Mouse (Mus musculus): ENCODE results near the gene Rhbdd2. TPM values are rescaled to one million over a fixed set of nuclear protein-coding genes. Genes with fewer than 3 reads are reported as not detected.

Rhbdd2 gene
- total RNA-seq, 1 experiment from 2014 or later = 3.2 TPM

- no peak for ATAC-seq (replicated peaks; ENCODE audit: insufficient number of reproducible peaks, low FRiP score, low TSS enrichment, poor library complexity, severe bottlenecking)
Measured at GRCm38 (mm10) chr5:135642686-135643551, 10.5 kb downstream of the Rhbdd2 start.

GRCm38 (mm10) chr5:135643552-135643842 is 11.1 kb downstream of the Rhbdd2 start:
- ATAC-seq (replicated peaks; ENCODE audit: insufficient number of reproducible peaks, low FRiP score, low TSS enrichment, poor library complexity, severe bottlenecking) = no peak

- no peak for ATAC-seq (replicated peaks; ENCODE audit: insufficient number of reproducible peaks, low FRiP score, low TSS enrichment, poor library complexity, severe bottlenecking)
Measured at GRCm38 (mm10) chr5:135643869-135644268, 11.5 kb downstream of the Rhbdd2 start.

GRCm38 (mm10) chr5:135645330-135645729 is 12.9 kb downstream of the Rhbdd2 start:
- no peak for ATAC-seq (replicated peaks; ENCODE audit: insufficient number of reproducible peaks, low FRiP score, low TSS enrichment, poor library complexity, severe bottlenecking)

GRCm38 (mm10) chr5:135646038-135646437 is 13.6 kb downstream of the Rhbdd2 start:
- ATAC-seq (replicated peaks; ENCODE audit: insufficient number of reproducible peaks, low FRiP score, low TSS enrichment, poor library complexity, severe bottlenecking) = no peak

- no peak for ATAC-seq (replicated peaks; ENCODE audit: insufficient number of reproducible peaks, low FRiP score, low TSS enrichment, poor library complexity, severe bottlenecking)
Measured at GRCm38 (mm10) chr5:135648461-135649308, 16.3 kb downstream of the Rhbdd2 start.

GRCm38 (mm10) chr5:135649309-135649633 is 16.9 kb downstream of the Rhbdd2 start:
- ATAC-seq (replicated peaks; ENCODE audit: insufficient number of reproducible peaks, low FRiP score, low TSS enrichment, poor library complexity, severe bottlenecking) = no peak

GRCm38 (mm10) chr5:135651536-135651935 is 19.1 kb downstream of the Rhbdd2 start:
- no peak for ATAC-seq (replicated peaks; ENCODE audit: insufficient number of reproducible peaks, low FRiP score, low TSS enrichment, poor library complexity, severe bottlenecking)

- ATAC-seq (replicated peaks; ENCODE audit: insufficient number of reproducible peaks, low FRiP score, low TSS enrichment, poor library complexity, severe bottlenecking) = no peak
Measured at GRCm38 (mm10) chr5:135653209-135653608, 20.8 kb downstream of the Rhbdd2 start.

- no peak for ATAC-seq (replicated peaks; ENCODE audit: insufficient number of reproducible peaks, low FRiP score, low TSS enrichment, poor library complexity, severe bottlenecking)
Measured at GRCm38 (mm10) chr5:135656046-135656445, 23.6 kb downstream of the Rhbdd2 start.

- ATAC-seq (replicated peaks; ENCODE audit: insufficient number of reproducible peaks, low FRiP score, low TSS enrichment, poor library complexity, severe bottlenecking) = no peak
Measured at GRCm38 (mm10) chr5:135657128-135657527, 24.7 kb downstream of the Rhbdd2 start.

- ATAC-seq (replicated peaks; ENCODE audit: insufficient number of reproducible peaks, low FRiP score, low TSS enrichment, poor library complexity, severe bottlenecking) = 0 out of 2 replicates have a peak, but pooled peaks have one; percentile 31
Measured at GRCm38 (mm10) chr5:135657703-135658373, 25.4 kb downstream of the Rhbdd2 start.

GRCm38 (mm10) chr5:135659956-135660355 is 27.5 kb downstream of the Rhbdd2 start:
- no peak for ATAC-seq (replicated peaks; ENCODE audit: insufficient number of reproducible peaks, low FRiP score, low TSS enrichment, poor library complexity, severe bottlenecking)

- no peak for ATAC-seq (replicated peaks; ENCODE audit: insufficient number of reproducible peaks, low FRiP score, low TSS enrichment, poor library complexity, severe bottlenecking)
Measured at GRCm38 (mm10) chr5:135660535-135660934, 28.1 kb downstream of the Rhbdd2 start.

GRCm38 (mm10) chr5:135666890-135667289 is 34.5 kb downstream of the Rhbdd2 start:
- no peak for ATAC-seq (replicated peaks; ENCODE audit: insufficient number of reproducible peaks, low FRiP score, low TSS enrichment, poor library complexity, severe bottlenecking)

- ATAC-seq (replicated peaks; ENCODE audit: insufficient number of reproducible peaks, low FRiP score, low TSS enrichment, poor library complexity, severe bottlenecking) = 0 out of 2 replicates have a peak, but pooled peaks have one; percentile 56
Measured at GRCm38 (mm10) chr5:135668071-135668470, 35.7 kb downstream of the Rhbdd2 start.

- ATAC-seq (replicated peaks; ENCODE audit: insufficient number of reproducible peaks, low FRiP score, low TSS enrichment, poor library complexity, severe bottlenecking) = peak; percentile 83
Measured at GRCm38 (mm10) chr5:135669741-135670275, 37.4 kb downstream of the Rhbdd2 start, which contains the start of gene Por. Gene Por, plus strand, starts transcription at chr5:135670033.

GRCm38 (mm10) chr5:135670881-135671280 is 38.5 kb downstream of the Rhbdd2 start:
- ATAC-seq (replicated peaks; ENCODE audit: insufficient number of reproducible peaks, low FRiP score, low TSS enrichment, poor library complexity, severe bottlenecking) = no peak

- no peak for ATAC-seq (replicated peaks; ENCODE audit: insufficient number of reproducible peaks, low FRiP score, low TSS enrichment, poor library complexity, severe bottlenecking)
Measured at GRCm38 (mm10) chr5:135672509-135672908, 40.1 kb downstream of the Rhbdd2 start.
